Mouse (Mus musculus): ENCODE data around the gene Gm17416.

The Gm17416 gene

GRCm38 (mm10) chr2:152601275-152601960 is 32.3 kb downstream of the Gm17416 start:
- in situ Hi-C loops (cut with MboI; ENCODE audit: unreplicated experiment in 2 of 2), result no loop called here

GRCm38 (mm10) chr2:152604057-152604456 is 34.9 kb downstream of the Gm17416 start, which contains the start of gene Defb36:
Gene Defb36 (plus strand): TSS chr2:152604327.
- in situ Hi-C loops (cut with MboI; ENCODE audit: unreplicated experiment in 2 of 2), result no loop called here

GRCm38 (mm10) chr2:152607746-152608145 is 38.6 kb downstream of the Gm17416 start:
- in situ Hi-C loops (cut with MboI; ENCODE audit: unreplicated experiment in 2 of 2), result no loop called here

- in situ Hi-C loops (cut with MboI; ENCODE audit: unreplicated experiment in 2 of 2), result no loop called here
These were observed 39.6 kb downstream of the Gm17416 start for GRCm38 (mm10) chr2:152608719-152609118.

GRCm38 (mm10) chr2:152612193-152612592 is 43.1 kb downstream of the Gm17416 start:
- in situ Hi-C loops (cut with MboI; ENCODE audit: unreplicated experiment in 2 of 2), result loop anchor here (10.0 kb wide), 2 partner anchors 83 to 323 kb away; partner anchors contain the start of gene Foxs1 (in 2 of the 2)

- in situ Hi-C loops (cut with MboI; ENCODE audit: unreplicated experiment in 2 of 2), result loop anchor here (5.0 to 10.0 kb wide), 3 partner anchors 79 to 319 kb away; partner anchors contain the start of genes Bcl2l1 (in 2 of the 2) and Foxs1 (in 2 of the 2)
These were observed 46.4 kb downstream of the Gm17416 start for GRCm38 (mm10) chr2:152615563-152615962.

GRCm38 (mm10) chr2:152616470-152616869 is 47.3 kb downstream of the Gm17416 start:
- in situ Hi-C loops (cut with MboI; ENCODE audit: unreplicated experiment in 2 of 2), result loop anchor here (5.0 to 10.0 kb wide), 3 partner anchors 78 to 318 kb away; partner anchors contain the start of genes Bcl2l1 (in 2 of the 2) and Foxs1 (in 2 of the 2)

GRCm38 (mm10) chr2:152617374-152617773 is 48.2 kb downstream of the Gm17416 start:
- in situ Hi-C loops (cut with MboI; ENCODE audit: unreplicated experiment in 2 of 2), result loop anchor here (5.0 to 10.0 kb wide), 3 partner anchors 77 to 317 kb away; partner anchors contain the start of genes Bcl2l1 (in 2 of the 2) and Foxs1 (in 2 of the 2)

Measured in v-Abl transformed pro-B cells (cell line).